Comparison of ENCODE assay signal across 8 mouse cellular contexts in genomic region chr16:30308616-30309394, GRCm38 (mm10). TPM values are rescaled to one million over a fixed set of nuclear protein-coding genes. Genes with fewer than 3 reads are reported as not detected.
DNase-seq lines count a peak whose midpoint lies in the region; ATAC-seq and TF ChIP-seq lines count a peak whose summit lies in the region.

No protein-coding gene starts in this region.

- H3K27ac ChIP-seq in ES-Bruce4 (ENCODE audit: insufficient read depth, low read length), result no peak overlapping the region
- peak overlapping the region; percentile 66 for H3K27ac ChIP-seq in hindbrain, embryonic 10.5 days
- no peak overlapping the region for H3K27ac ChIP-seq in lung, embryonic 15.5 days
- H3K27ac ChIP-seq in olfactory bulb, adult 2 months (ENCODE audit: insufficient read depth, low read depth, low read length), result no peak overlapping the region

- peak overlapping the region; percentile 99 for H3K4me2 ChIP-seq in lung, embryonic 15.5 days

- H3K9me3 ChIP-seq in ES-Bruce4 (replicated peaks; ENCODE audit: control insufficient read depth, insufficient read depth, low read length, poor library complexity, severe bottlenecking), result no peaks in the 10 kb centered on the region
- H3K9me3 ChIP-seq in hindbrain, embryonic 10.5 days, result no peaks in the 10 kb centered on the region
- H3K9me3 ChIP-seq in lung, embryonic 15.5 days, result no peaks in the 10 kb centered on the region

- peak; percentile 94 for DNase-seq in brain, adult 2 months (ENCODE audit: low read depth, low spot score)
- peak; percentile 52 for DNase-seq in hindbrain, embryonic 10.5 days (ENCODE audit: low spot score)
- peak; percentile 41 to 65 for DNase-seq in layer of hippocampus, postnatal 10 days (ENCODE audit: low spot score in 2 of 2)
- peak; percentile 43 for DNase-seq in thymus, postnatal 25 days

- H3K36me3 ChIP-seq in ES-Bruce4 (ENCODE audit: control insufficient read depth, insufficient read depth, low read length, poor library complexity, severe bottlenecking), result no peaks in the 10 kb centered on the region
- no peaks in the 10 kb centered on the region for H3K36me3 ChIP-seq in hindbrain, embryonic 10.5 days
- H3K36me3 ChIP-seq in lung, embryonic 15.5 days, result no peaks in the 10 kb centered on the region

- no peaks in the 10 kb centered on the region for H3K27me3 ChIP-seq in ES-Bruce4 (ENCODE audit: control insufficient read depth, insufficient read depth, low read length, poor library complexity, severe bottlenecking)
- peaks cover 72% of the 10 kb centered on the region for H3K27me3 ChIP-seq in hindbrain, embryonic 10.5 days (ENCODE audit: insufficient read depth, poor library complexity, severe bottlenecking)
- H3K27me3 ChIP-seq in lung, embryonic 15.5 days, result peaks cover 55% of the 10 kb centered on the region

- no peak for TF ChIP-seq EP300 in ES-Bruce4 (IDR thresholded peaks at IDR 0.05; ENCODE audit: insufficient read depth, low read depth, low read length)

- TF ChIP-seq POLR2A in ES-Bruce4 (IDR thresholded peaks at IDR 0.05; ENCODE audit: insufficient read depth, low read length), result no peak
- TF ChIP-seq POLR2A in olfactory bulb, adult 2 months (IDR thresholded peaks at IDR 0.05; ENCODE audit: insufficient read depth, low read depth, low read length), result 0 out of 2 replicates have a peak, but pooled peaks have one; percentile 11

- H3K9ac ChIP-seq in ES-Bruce4 (ENCODE audit: low read depth, poor library complexity, severe bottlenecking), result peak overlapping the region; percentile 54
- H3K9ac ChIP-seq in lung, embryonic 15.5 days, result peak overlapping the region; percentile 48

- peak; percentile 26 for TF ChIP-seq CTCF in ES-Bruce4 (IDR thresholded peaks at IDR 0.05; ENCODE audit: low read depth, low read length)
- TF ChIP-seq CTCF in olfactory bulb, adult 2 months (IDR thresholded peaks at IDR 0.05; ENCODE audit: insufficient read depth, low read depth, low read length), result peak; percentile 5; the same call in 1 of the 2 replicates

- peak overlapping the region; percentile 65 for H3K4me3 ChIP-seq in ES-Bruce4 (ENCODE audit: low read depth, low read length)
- H3K4me3 ChIP-seq in hindbrain, embryonic 10.5 days, result peak overlapping the region; percentile 61
- peak overlapping the region; percentile 56 for H3K4me3 ChIP-seq in lung, embryonic 15.5 days
- H3K4me3 ChIP-seq in olfactory bulb, adult 2 months (ENCODE audit: insufficient read depth, low read depth, low read length), result peak overlapping the region; percentile 56

- no peaks in the 10 kb centered on the region for H3K4me1 ChIP-seq in ES-Bruce4 (ENCODE audit: control insufficient read depth, insufficient read depth, low read length)
- peaks cover 24% of the 10 kb centered on the region for H3K4me1 ChIP-seq in hindbrain, embryonic 10.5 days (replicated peaks)
- peaks cover 26% of the 10 kb centered on the region for H3K4me1 ChIP-seq in lung, embryonic 15.5 days
- H3K4me1 ChIP-seq in olfactory bulb, adult 2 months (ENCODE audit: control insufficient read depth, insufficient read depth, low read length), result peaks cover 15% of the 10 kb centered on the region

- ATAC-seq in erythroblast, adult 5-6 weeks (replicated peaks; ENCODE audit: low FRiP score, poor library complexity, severe bottlenecking), result peak; percentile 35; the same call in 1 of the 2 replicates
- ATAC-seq in lung, embryonic 15.5 days (ENCODE audit: borderline replicate concordance, extremely low read depth, low FRiP score, low TSS enrichment), result peak; percentile 33; the same call in 1 of the 2 replicates

- under 1% methylated on average over 72 of the region's 72 CpGs for WGBS in hindbrain, embryonic 10.5 days
- WGBS in lung, embryonic 15.5 days, result under 1% methylated on average over 65 of the region's 72 CpGs
- WGBS in olfactory bulb, adult 2 months, result 1% methylated on average over 72 of the region's 72 CpGs

RNA-seq across cellular contexts. Expression of gene Gp5, which starts 1.8 kb away (rescaled TPM):
- 0.36 TPM in 1 of 2 replicates, not detected in the other for polyA plus RNA-seq in ES-Bruce4 (2011; ENCODE audit: insufficient read depth, insufficient read length, low read depth, missing spikeins)
- 1.0 TPM in 1 of 2 replicates, not detected in the other for total RNA-seq in erythroblast, adult 5-6 weeks (2015; ENCODE audit: low replicate concordance)
- 0.77 and 2.1 TPM in 2 replicates for total RNA-seq in erythroblast, adult 5-6 weeks (2017; ENCODE audit: low replicate concordance)
- polyA plus RNA-seq in hindbrain, embryonic 10.5 days (2016; fragmentation: Nextera tagmentation; extraction: Ambion mirVana), result 1.7 and 1.8 TPM in 2 replicates
- 1 to 10 TPM; 1.7 to 2.1 TPM for total RNA-seq in layer of hippocampus, postnatal 10 days (2021)
- 2.5 TPM in 2 replicates for polyA plus RNA-seq in lung, embryonic 15.5 days (2015; fragmentation: Nextera tagmentation; extraction: Ambion mirVana)
- not detected in 2 replicates for polyA plus RNA-seq in olfactory bulb, adult 2 months (2012; ENCODE audit: insufficient read depth, insufficient read length, low replicate concordance, missing spikeins)

RNA-seq across cellular contexts. Expression of gene Lrrc15, which starts 25.7 kb away (rescaled TPM):
- polyA plus RNA-seq in ES-Bruce4 (2011; ENCODE audit: insufficient read depth, insufficient read length, low read depth, missing spikeins), result 1.5 and 2.1 TPM in 2 replicates
- total RNA-seq in erythroblast, adult 5-6 weeks (2015; ENCODE audit: low replicate concordance), result not detected in 2 replicates
- 0.09 TPM in 1 of 2 replicates, not detected in the other for total RNA-seq in erythroblast, adult 5-6 weeks (2017; ENCODE audit: low replicate concordance)
- polyA plus RNA-seq in hindbrain, embryonic 10.5 days (2016; fragmentation: Nextera tagmentation; extraction: Ambion mirVana), result 0.24 and 1.2 TPM in 2 replicates
- total RNA-seq in layer of hippocampus, postnatal 10 days (2021), result under 1 TPM; 0.13 to 0.16 TPM
- polyA plus RNA-seq in lung, embryonic 15.5 days (2015; fragmentation: Nextera tagmentation; extraction: Ambion mirVana), result 0.29 and 0.34 TPM in 2 replicates
- polyA plus RNA-seq in olfactory bulb, adult 2 months (2012; ENCODE audit: insufficient read depth, insufficient read length, low replicate concordance, missing spikeins), result not detected in 2 replicates

RNA-seq across cellular contexts. Expression of gene Cpn2, which starts 41.5 kb away (rescaled TPM):
- not detected in 2 replicates for polyA plus RNA-seq in ES-Bruce4 (2011; ENCODE audit: insufficient read depth, insufficient read length, low read depth, missing spikeins)
- not detected in 2 replicates for total RNA-seq in erythroblast, adult 5-6 weeks (2015; ENCODE audit: low replicate concordance)
- total RNA-seq in erythroblast, adult 5-6 weeks (2017; ENCODE audit: low replicate concordance), result not detected in 2 replicates
- polyA plus RNA-seq in hindbrain, embryonic 10.5 days (2016; fragmentation: Nextera tagmentation; extraction: Ambion mirVana), result not detected in 2 replicates
- not detected for total RNA-seq in layer of hippocampus, postnatal 10 days (2021)
- 0.04 TPM in 1 of 2 replicates, not detected in the other for polyA plus RNA-seq in lung, embryonic 15.5 days (2015; fragmentation: Nextera tagmentation; extraction: Ambion mirVana)
- not detected in 2 replicates for polyA plus RNA-seq in olfactory bulb, adult 2 months (2012; ENCODE audit: insufficient read depth, insufficient read length, low replicate concordance, missing spikeins)

Comparison
In these comparisons a context has a peak if more than half of its experiments do, and no peak if none do; other contexts are left out.
1. DNase-seq: peak in every context shown above with its lines; median percentile 94 in brain, adult 2 months; 53 in layer of hippocampus, postnatal 10 days; 52 in hindbrain, embryonic 10.5 days; 43 in thymus, postnatal 25 days.